Mouse (Mus musculus): Measurements from ENCODE around the gene Epn2.

The Epn2 gene

GRCm38 (mm10) chr11:61487401-61487800 lies 92.1 kb downstream of the Epn2 start:
- peak; percentile 58 to 64 for DNase-seq

DNA sequence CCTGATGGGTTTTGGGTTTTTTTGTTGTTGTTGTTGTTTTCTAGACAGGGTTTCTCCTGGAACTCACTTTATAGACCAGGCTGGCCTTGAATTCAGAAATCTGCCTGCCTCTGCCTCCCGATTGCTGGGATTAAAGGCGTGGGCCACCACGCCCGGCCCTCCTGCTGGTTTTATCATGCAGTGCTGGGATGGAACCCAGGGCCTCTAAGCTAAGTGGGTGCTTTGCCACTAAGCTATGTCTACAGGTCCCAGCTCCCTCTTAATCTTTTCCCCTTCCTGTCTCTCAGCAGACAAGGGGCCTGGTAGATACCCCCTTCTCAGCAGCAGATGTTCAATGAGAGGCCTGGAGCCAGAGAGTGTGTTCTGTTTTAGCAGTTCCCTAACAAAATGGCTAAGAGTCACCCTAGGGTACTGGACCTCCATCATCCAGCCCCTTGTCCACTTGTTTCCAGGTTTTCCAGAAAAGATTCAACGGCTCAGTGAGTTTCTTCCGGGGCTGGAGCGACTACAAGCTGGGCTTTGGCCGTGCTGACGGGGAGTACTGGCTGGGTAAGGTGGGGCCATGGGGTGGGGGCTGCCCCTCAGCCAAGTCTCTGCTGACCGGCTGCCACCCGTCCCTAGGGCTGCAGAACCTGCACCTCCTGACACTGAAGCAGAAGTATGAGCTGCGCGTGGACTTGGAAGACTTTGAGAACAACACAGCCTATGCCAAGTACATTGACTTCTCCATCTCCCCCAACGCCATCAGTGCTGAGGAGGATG lies 92.8 kb downstream of the Epn2 start:
- DNase-seq = no peak

- DNase-seq = no peak
These were observed 93.7 kb downstream of the Epn2 start for GRCm38 (mm10) chr11:61485541-61486457.

- DNase-seq = no peak
These were observed 94.6 kb downstream of the Epn2 start, which contains the start of gene Mfap4 for GRCm38 (mm10) chr11:61484613-61485540. Gene Mfap4 (plus strand): TSS chr11:61485431.

GRCm38 (mm10) chr11:61484256-61484612 lies 95.3 kb downstream of the Epn2 start:
- DNase-seq = no peak

GRCm38 (mm10) chr11:61483226-61483845 lies 96.2 kb downstream of the Epn2 start:
- no peak for DNase-seq

DNA sequence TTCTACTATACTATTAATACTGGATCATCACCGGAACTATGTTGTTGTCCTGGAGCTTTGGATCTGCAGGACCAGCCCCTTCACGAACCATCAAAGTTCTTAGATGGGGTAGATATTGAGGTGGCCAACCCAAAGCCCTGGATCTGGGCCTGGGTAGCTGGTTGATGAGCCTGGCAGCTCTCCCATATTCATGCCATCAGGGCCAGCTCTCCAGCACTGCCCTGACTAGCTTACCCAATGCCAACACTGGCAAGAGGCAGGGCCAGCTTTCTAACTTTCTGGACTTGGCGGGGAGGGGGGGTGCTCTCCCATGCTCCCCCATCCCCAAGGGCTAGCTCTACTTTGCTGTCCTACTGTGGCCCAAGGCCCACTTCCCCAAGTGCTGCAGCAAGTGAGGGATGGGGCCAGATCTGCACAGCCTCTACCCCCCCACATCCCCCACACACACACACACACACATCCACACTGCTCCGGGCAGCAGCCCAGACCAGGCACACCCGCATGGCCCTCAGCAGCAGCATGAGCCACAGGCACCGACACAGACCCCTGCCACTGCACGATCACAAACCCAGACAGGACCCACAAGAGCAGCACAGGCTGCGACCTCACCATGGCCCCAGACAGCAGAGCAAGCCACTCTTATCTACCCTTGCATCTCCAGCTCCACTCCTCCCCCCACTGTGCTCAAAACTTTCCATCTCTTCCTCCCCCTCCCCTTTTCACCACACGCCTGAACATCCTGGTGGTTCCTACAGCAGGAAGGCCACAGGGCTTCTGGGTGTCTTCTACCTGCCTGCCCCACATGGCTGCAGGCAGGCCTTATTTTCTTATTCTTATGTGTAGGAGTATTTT lies 98.0 kb downstream of the Epn2 start:
- no peak for DNase-seq

DNA sequence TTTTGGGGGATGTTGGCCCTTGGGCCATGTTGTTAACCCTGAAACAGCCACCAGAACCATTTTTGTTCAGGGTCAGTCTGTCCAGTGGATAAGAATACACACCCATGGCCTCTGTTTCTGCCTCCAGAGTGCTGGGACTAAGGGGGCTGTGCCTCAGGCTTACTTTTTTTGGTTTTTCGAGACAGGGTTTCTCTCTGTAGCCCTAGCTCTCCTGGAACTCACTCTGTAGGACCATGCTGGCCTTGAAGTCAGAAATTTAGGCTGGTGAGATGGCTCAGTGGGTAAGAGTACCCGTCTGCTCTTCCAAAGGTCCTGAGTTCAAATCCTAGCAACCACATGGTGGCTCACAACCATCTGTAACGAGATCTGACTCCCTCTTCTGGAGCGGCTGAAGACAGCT lies 100.7 kb downstream of the Epn2 start:
- DNase-seq = no peak

DNA sequence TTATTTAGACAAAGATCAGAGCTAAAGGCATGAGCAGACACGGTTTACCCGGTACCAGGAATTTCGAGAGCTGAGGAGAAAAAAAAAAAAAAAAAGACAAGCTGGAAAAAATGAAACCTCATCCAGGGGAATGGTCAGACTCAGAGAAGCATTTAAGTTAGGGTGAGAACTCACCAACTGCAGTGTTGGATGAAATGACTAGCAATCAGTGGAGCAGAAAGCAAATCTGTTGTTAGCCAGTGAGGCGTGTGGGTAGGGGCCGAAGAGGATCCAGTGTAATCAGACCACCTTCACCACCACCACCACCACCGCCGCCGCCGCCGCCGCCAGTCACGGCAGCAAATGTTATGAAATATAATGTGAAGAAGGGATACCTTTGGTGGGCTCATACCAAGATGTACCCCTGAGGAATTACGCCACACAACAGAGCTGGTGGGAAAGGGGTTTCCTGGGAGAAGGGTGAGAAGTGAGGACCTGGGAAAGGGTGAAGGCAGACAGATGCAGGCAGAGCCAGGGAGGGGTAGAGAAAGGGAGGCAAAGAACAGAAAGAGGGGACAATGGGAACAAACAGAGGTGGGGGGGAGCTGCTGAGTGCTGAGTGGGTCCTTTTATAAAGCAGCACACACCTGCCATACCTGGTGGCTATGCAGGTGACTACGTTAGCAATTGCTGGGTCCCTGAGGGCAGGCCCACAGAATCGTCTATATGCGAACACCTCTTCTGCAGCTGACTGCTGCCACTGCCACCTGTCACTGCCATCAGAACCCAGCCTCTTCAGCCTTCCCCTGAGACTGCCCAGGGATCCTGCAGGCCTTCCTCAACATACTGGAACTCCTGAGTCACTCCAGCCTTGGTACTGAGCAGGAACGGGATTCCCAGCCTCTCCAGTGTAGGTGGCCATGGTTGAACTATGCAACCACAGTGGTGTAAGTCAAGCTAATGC lies 101.7 kb downstream of the Epn2 start:
- DNase-seq = no peak

DNA sequence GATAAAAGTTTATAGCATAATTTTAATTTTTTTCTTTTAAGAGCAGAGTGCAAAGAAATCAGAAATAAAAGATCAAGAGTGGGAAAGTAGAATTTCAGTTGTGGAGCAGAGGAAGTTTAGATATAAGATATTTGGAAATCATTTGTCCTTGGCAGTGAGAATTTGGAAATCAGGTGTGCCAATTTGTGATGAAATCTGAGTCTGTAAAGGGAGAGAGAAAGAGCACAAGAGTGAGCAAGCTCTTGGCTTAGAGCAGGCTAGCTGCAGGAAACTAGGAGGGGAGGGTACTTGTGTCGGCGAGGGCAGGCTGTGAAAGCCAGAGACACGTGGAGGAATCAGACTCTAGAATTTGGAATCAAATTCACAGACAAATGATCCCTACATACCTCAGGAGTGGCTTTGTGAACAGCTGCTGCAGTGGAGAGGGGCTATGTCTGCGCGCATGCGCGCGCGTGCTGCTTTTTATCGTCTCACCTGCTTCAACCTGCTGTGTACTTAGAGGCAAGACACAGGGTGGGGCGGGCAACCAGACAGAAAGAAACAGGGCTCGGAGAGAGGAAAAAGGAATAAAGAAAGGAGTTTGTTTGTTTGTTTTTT lies 102.6 kb downstream of the Epn2 start:
- peak; percentile 58 to 72 for DNase-seq

DNA sequence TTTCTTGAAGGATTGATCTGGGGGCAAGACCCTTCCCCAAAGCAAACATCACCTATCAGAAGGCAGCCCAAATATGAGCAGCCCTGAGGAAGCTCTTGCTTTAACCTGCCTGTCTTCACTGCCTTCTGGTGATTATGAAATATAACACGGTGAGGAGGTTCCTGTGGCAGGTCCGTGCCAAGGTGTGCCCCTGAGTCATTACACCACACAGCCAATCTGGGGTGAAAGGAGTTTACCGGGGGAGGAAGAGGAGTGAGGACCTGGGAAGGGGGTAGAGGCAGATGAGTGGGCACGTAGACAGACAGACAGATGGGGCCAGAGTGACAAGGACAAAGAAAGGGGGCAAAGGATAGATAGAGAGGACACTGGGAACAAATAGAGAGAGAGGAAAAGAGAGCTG lies 105.9 kb downstream of the Epn2 start:
- no peak for DNase-seq

GRCm38 (mm10) chr11:61470880-61471279 lies 108.6 kb downstream of the Epn2 start:
- DNase-seq = no peak

GRCm38 (mm10) chr11:61469317-61469917 lies 110.1 kb downstream of the Epn2 start:
- no peak for DNase-seq

GRCm38 (mm10) chr11:61468534-61468933 lies 111.0 kb downstream of the Epn2 start:
- no peak for DNase-seq

Data from kidney, postnatal 25 days (tissue).